Mouse (Mus musculus) embryonic fibroblast, embryonic 13.5 days (primary cell): ENCODE measurements at regions not wholly inside any gene's neighbourhood (a gene's known extent, or its start where the extent isn't known, plus 50 kb on each side); places are given as distances from the start of the nearest gene placed in this dataset.

Experiments used
- CTCF ChIP-seq: IDR thresholded peaks from 2 replicates; pipeline ENCODE4 v1.5.1; 2011; ENCODE audit warnings: mild to moderate bottlenecking, control low read depth, low read length, moderate library complexity, borderline replicate concordance; ENCODE audit not compliant: insufficient read depth
- POLR2A ChIP-seq: IDR thresholded peaks from 2 replicates; pipeline ENCODE4 v1.6.1; 2011; ENCODE audit warnings: low read depth, mild to moderate bottlenecking, control low read depth, low read length, moderate library complexity

GRCm38 (mm10) chr3:103432254-103432653 lies 142.8 kb upstream of the Syt6 start:
- TF ChIP-seq CTCF (no peak), POLR2A (no peak)
